In the genomic region with DNA sequence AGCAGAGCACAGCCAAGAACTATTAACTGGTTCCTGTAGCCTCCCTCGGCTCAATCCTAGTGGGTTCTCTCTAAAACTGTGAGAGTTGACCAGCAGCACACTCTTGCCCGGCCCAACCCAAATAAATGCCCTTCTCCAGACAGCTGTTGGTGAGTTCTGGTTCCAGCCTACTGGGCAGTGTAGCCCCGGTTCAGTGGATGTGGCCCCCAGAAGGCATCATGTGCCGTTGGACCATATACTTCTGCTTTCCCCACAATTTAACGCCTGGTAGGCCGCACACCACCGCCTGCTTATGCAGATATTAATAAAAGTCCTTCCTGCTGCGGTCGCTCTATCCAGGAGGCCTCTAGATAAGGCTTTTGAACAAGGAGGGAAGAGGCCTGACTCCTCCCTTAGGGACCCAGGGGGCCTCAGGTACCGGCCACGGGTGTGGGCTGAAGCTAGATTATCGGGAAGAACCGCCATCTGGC, we compare ENCODE assay signal across 8 mouse cellular contexts. TPM values are rescaled to one million over a fixed set of nuclear protein-coding genes. Genes with fewer than 3 reads are reported as not detected.
A peak's percentile ranks its signal among the peaks of the same experiment; 100 is the strongest.
DNase-seq lines count a peak whose midpoint lies in the region; ATAC-seq and TF ChIP-seq lines count a peak whose summit lies in the region.

No protein-coding gene starts in this region.

- peak overlapping the region; percentile 76 for H3K27ac ChIP-seq in limb, embryonic 11.5 days (replicated peaks; ENCODE audit: low read depth, low read length)

- H3K4me1 ChIP-seq in limb, embryonic 11.5 days (ENCODE audit: control insufficient read depth, insufficient read depth, low read length): peaks cover 17% of the 10 kb centered on the region

- no peaks in the 10 kb centered on the region for H3K27me3 ChIP-seq in limb, embryonic 11.5 days (ENCODE audit: control insufficient read depth, insufficient read depth, low read length)
- no peaks in the 10 kb centered on the region for H3K27me3 ChIP-seq in myocyte (ENCODE audit: control insufficient read depth, insufficient read depth, insufficient read length)

- no peaks in the 10 kb centered on the region for H3K9me3 ChIP-seq in limb, embryonic 11.5 days (ENCODE audit: control insufficient read depth, low read length)

- no peak for TF ChIP-seq POLR2A in myocyte (IDR thresholded peaks at IDR 0.05; ENCODE audit: insufficient read length, low read depth)

- peak; percentile 82 for ATAC-seq in erythroid progenitor cell, adult 5-6 weeks (replicated peaks; ENCODE audit: low FRiP score, poor library complexity, severe bottlenecking)
- ATAC-seq in limb, embryonic 11.5 days (ENCODE audit: insufficient number of reproducible peaks, low FRiP score, low TSS enrichment, low read depth): peak; percentile 15; the same call in 1 of the 2 replicates

- H3K4me2 ChIP-seq in limb, embryonic 11.5 days (ENCODE audit: low read depth, severe bottlenecking): peak overlapping the region; percentile 76
- H3K4me2 ChIP-seq in myocyte (ENCODE audit: low read depth): peak overlapping the region; percentile 79

- peak overlapping the region; percentile 48 for H3K4me3 ChIP-seq in limb, embryonic 11.5 days (ENCODE audit: low read depth, low read length)
- H3K4me3 ChIP-seq in myocyte: peak overlapping the region; percentile 80

- 21% methylated on average over 13 of the region's 13 CpGs for WGBS in limb, embryonic 11.5 days

- DNase-seq in embryo, embryonic 11 days: peak; percentile 44
- DNase-seq in embryo, embryonic 10.5 days (ENCODE audit: low spot score): no peak
- DNase-seq in right cerebral cortex, postnatal 25 days: peak; percentile 8
- no peak for DNase-seq in right cerebral cortex, adult 18-20 months
- DNase-seq in limb, embryonic 11.5 days (ENCODE audit: low spot score): no peak
- no peak for DNase-seq in layer of hippocampus, adult 8-10 months (ENCODE audit: low spot score in 2 of 2)

- H3K79me2 ChIP-seq in myocyte (ENCODE audit: control insufficient read depth, insufficient read depth): no peaks in the 10 kb centered on the region

- peak overlapping the region; percentile 32 for H3ac ChIP-seq in myocyte (ENCODE audit: control insufficient read depth, insufficient read length)

- no peaks in the 10 kb centered on the region; the same call in 1 of the 2 replicates for H3K36me3 ChIP-seq in limb, embryonic 11.5 days (ENCODE audit: control insufficient read depth, insufficient read depth, low read length)
- H3K36me3 ChIP-seq in myocyte (ENCODE audit: control insufficient read depth, insufficient read depth): peaks cover 3% of the 10 kb centered on the region

- H3K9ac ChIP-seq in limb, embryonic 11.5 days (ENCODE audit: low read length): peak overlapping the region; percentile 73

TF ChIP-seq in myocyte, 11 proteins besides CTCF, POLR2A, EP300 and RAD21:
- TF ChIP-seq CEBPB (IDR thresholded peaks at IDR 0.05; ENCODE audit: insufficient read depth, poor library complexity, severe bottlenecking) (no peak), MYOD1 (IDR thresholded peaks at IDR 0.05; ENCODE audit: control insufficient read depth in 1 of 3, insufficient read length in 2 of 3, low read depth in 2 of 3) (peak in 1 of 3 experiments; percentile 55)

RNA-seq across cellular contexts. Expression of a gene that starts 1.0 kb away (rescaled TPM):
- total RNA-seq in erythroid progenitor cell, adult 5-6 weeks (2015; ENCODE audit: low replicate concordance): 234 and 259 TPM in 2 replicates
- total RNA-seq in erythroid progenitor cell, adult 5-6 weeks (2017; ENCODE audit: low replicate concordance): 212 and 229 TPM in 2 replicates
- 81.4 and 87.4 TPM in 2 replicates for polyA plus RNA-seq in limb, embryonic 11.5 days (2014; fragmentation: Nextera tagmentation; extraction: Ambion mirVana)
- 107 TPM for polyA plus RNA-seq in myocyte (2012; fragmentation: generic; extraction: Trizol)
- 10 to 100 TPM; 12.5 to 33.9 (median 22.4) TPM for total RNA-seq in layer of hippocampus, adult 8-10 months (2022)

RNA-seq across cellular contexts. Expression of a gene that starts 9.2 kb away (rescaled TPM):
- total RNA-seq in erythroid progenitor cell, adult 5-6 weeks (2015; ENCODE audit: low replicate concordance): 85.1 and 98.0 TPM in 2 replicates
- 23.8 and 24.3 TPM in 2 replicates for total RNA-seq in erythroid progenitor cell, adult 5-6 weeks (2017; ENCODE audit: low replicate concordance)
- polyA plus RNA-seq in limb, embryonic 11.5 days (2014; fragmentation: Nextera tagmentation; extraction: Ambion mirVana): 15.2 and 17.0 TPM in 2 replicates
- 544 TPM for polyA plus RNA-seq in myocyte (2012; fragmentation: generic; extraction: Trizol)
- total RNA-seq in layer of hippocampus, adult 8-10 months (2022): 1 to 10 TPM; 3.8 to 8.8 (median 7.4) TPM

RNA-seq across cellular contexts. Expression of a gene that starts 22.8 kb away (rescaled TPM):
- total RNA-seq in erythroid progenitor cell, adult 5-6 weeks (2015; ENCODE audit: low replicate concordance): 68.5 and 96.0 TPM in 2 replicates
- 56.4 and 69.8 TPM in 2 replicates for total RNA-seq in erythroid progenitor cell, adult 5-6 weeks (2017; ENCODE audit: low replicate concordance)
- 92.1 and 96.0 TPM in 2 replicates for polyA plus RNA-seq in limb, embryonic 11.5 days (2014; fragmentation: Nextera tagmentation; extraction: Ambion mirVana)
- 169 TPM for polyA plus RNA-seq in myocyte (2012; fragmentation: generic; extraction: Trizol)
- total RNA-seq in layer of hippocampus, adult 8-10 months (2022): 10 to 100 TPM; 72.3 to 86.0 (median 78.8) TPM

RNA-seq across cellular contexts. Expression of a gene that starts 24.6 kb away (rescaled TPM):
- 1.4 and 7.1 TPM in 2 replicates for total RNA-seq in erythroid progenitor cell, adult 5-6 weeks (2015; ENCODE audit: low replicate concordance)
- total RNA-seq in erythroid progenitor cell, adult 5-6 weeks (2017; ENCODE audit: low replicate concordance): 2.6 and 5.9 TPM in 2 replicates
- 16.0 and 17.9 TPM in 2 replicates for polyA plus RNA-seq in limb, embryonic 11.5 days (2014; fragmentation: Nextera tagmentation; extraction: Ambion mirVana)
- 17.5 TPM for polyA plus RNA-seq in myocyte (2012; fragmentation: generic; extraction: Trizol)
- 10 to 100 TPM; 24.5 to 33.3 (median 28.5) TPM for total RNA-seq in layer of hippocampus, adult 8-10 months (2022)

RNA-seq across cellular contexts. Expression of a gene that starts 34.3 kb away (rescaled TPM):
- 3.2 and 11.7 TPM in 2 replicates for total RNA-seq in erythroid progenitor cell, adult 5-6 weeks (2015; ENCODE audit: low replicate concordance)
- 0.61 TPM in 1 of 2 replicates, not detected in the other for total RNA-seq in erythroid progenitor cell, adult 5-6 weeks (2017; ENCODE audit: low replicate concordance)
- polyA plus RNA-seq in limb, embryonic 11.5 days (2014; fragmentation: Nextera tagmentation; extraction: Ambion mirVana): 10.7 and 10.8 TPM in 2 replicates
- polyA plus RNA-seq in myocyte (2012; fragmentation: generic; extraction: Trizol): 26.7 TPM
- 10 to 100 TPM; 10.9 to 13.4 (median 11.4) TPM for total RNA-seq in layer of hippocampus, adult 8-10 months (2022)

Comparison
In these comparisons a context has a peak if more than half of its experiments do, and no peak if none do; other contexts are left out.
1. DNase-seq: peak in embryo, embryonic 11 days (single experiment) and right cerebral cortex, postnatal 25 days (single experiment); none in embryo, embryonic 10.5 days (single experiment), right cerebral cortex, adult 18-20 months (single experiment), limb, embryonic 11.5 days (single experiment) and layer of hippocampus, adult 8-10 months (0 of 2).
2. RNA of a gene that starts 1.0 kb away (total RNA-seq): 212 to 259 TPM in erythroid progenitor cell, adult 5-6 weeks; 12.5 to 33.9 TPM in layer of hippocampus, adult 8-10 months; every median in the first group is over 4 times any median in the second.